Mouse (Mus musculus) midbrain, embryonic 11.5 days (tissue): Measurements from ENCODE around the gene Slc44a3. TPM values are rescaled to one million over a fixed set of nuclear protein-coding genes. Genes with fewer than 3 reads are reported as not detected.

Source experiments
- ATAC-seq: fragments of 200-750 bp; cut with Nextera tagmentation; 2 replicates; pipeline ENCODE4 v1.8.0; 2017; ENCODE audit warnings: moderate TSS enrichment, moderate library complexity; ENCODE audit not compliant: low FRiP score
- DNase-seq: peaks from one replicate; pipeline ENCODE4 v3.0.0; 2015; ENCODE audit warnings: low spot score; ENCODE audit errors: missing footprints
- H3K27ac ChIP-seq: fragments of 300-500 bp; sonication (generic); 2 replicates; pipeline ENCODE4 v1.5.1; 2014; ENCODE audit warnings: low read depth, low read length
- H3K27me3 ChIP-seq: fragments of 300-500 bp; sonication (generic); 2 replicates; pipeline ENCODE4 v1.6.1; 2014; ENCODE audit warnings: mild to moderate bottlenecking, low read length, moderate library complexity, mixed read lengths; ENCODE audit not compliant: control insufficient read depth, insufficient read depth
- H3K36me3 ChIP-seq: fragments of 300-500 bp; sonication (generic); 2 replicates; pipeline ENCODE4 v1.6.1; 2014; ENCODE audit warnings: mild to moderate bottlenecking, low read length, moderate library complexity, mixed read lengths; ENCODE audit not compliant: control insufficient read depth, insufficient read depth
- H3K4me1 ChIP-seq: fragments of 300-500 bp; sonication (generic); 2 replicates; pipeline ENCODE4 v1.6.1; 2014; ENCODE audit warnings: low read length; ENCODE audit not compliant: control insufficient read depth, insufficient read depth
- H3K4me2 ChIP-seq: fragments of 300-500 bp; sonication (generic); 2 replicates; pipeline ENCODE4 v1.6.1; 2014; ENCODE audit warnings: mild to moderate bottlenecking, moderate library complexity
- H3K4me3 ChIP-seq: fragments of 300-500 bp; sonication (generic); 2 replicates; pipeline ENCODE4 v1.5.1; 2014; ENCODE audit warnings: low read depth, low read length
- H3K9ac ChIP-seq: fragments of 300-500 bp; sonication (generic); 2 replicates; pipeline ENCODE4 v1.6.1; 2014; ENCODE audit warnings: low read length
- H3K9me3 ChIP-seq: fragments of 300-500 bp; sonication (generic); 2 replicates; pipeline ENCODE4 v1.6.1; 2016; ENCODE audit warnings: low read length; ENCODE audit not compliant: control insufficient read depth
- WGBS: fragments of 180-500 bp; shearing (Covaris S2); extraction: QIAGEN DNeasy Blood & Tissue Kit; methylation state at CpG from one replicate; pipeline ENCODE4 v1.1.7; 2014; 5-methylcytosine and 5-hydroxymethylcytosine counted together
- polyA plus RNA-seq: library from polyadenylated mRNA; unstranded; fragments of >200 nt; fragmentation: Nextera tagmentation; extraction: Ambion mirVana; gene quantifications from 2 replicates; pipeline ENCODE4 v1.2.1, GENCODE M21; 2014

Gene Slc44a3
- polyA plus RNA-seq, 1 experiment from 2014 or later, result 0.38 TPM

GRCm38 (mm10) chr3:121433968-121434533 is 98.2 kb downstream of the Slc44a3 start:
- Histone ChIP-seq H3K27me3 (no peaks in the 10 kb centered on the region), H3K4me3 (no peak overlapping the region), H3K27ac (no peak overlapping the region), H3K9ac (no peak overlapping the region), H3K4me1 (peaks cover 31% of the 10 kb centered on the region), H3K36me3 (peaks cover 9% of the 10 kb centered on the region), H3K9me3 (no peaks in the 10 kb centered on the region), H3K4me2 (no peak overlapping the region)
- ATAC-seq, result no peak
- WGBS, result 63% methylated on average over 8 of the region's 8 CpGs
- peak; percentile 89 for DNase-seq

DNA sequence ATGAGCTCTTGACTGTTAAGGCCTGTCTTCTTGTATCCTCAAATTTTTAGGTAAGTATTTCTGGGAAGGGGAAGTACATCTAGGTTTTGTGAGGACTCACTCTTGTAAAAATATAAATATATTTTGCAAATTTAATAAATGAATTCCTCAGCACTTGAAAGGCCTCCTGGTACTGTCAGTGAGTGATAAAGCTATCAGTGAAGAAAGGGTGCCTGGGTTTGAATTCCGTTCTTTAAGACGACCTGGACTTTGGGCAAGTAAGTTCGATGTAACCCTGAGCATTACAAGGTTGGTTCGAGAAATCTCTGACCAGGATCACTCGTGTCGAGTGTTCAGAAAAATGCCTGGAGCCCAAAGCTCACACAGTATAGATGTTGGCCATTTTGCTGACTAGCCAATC is 98.8 kb downstream of the Slc44a3 start:
- peaks cover 9% of the 10 kb centered on the region for H3K36me3 ChIP-seq
- 82% methylated on average over 6 of the region's 6 CpGs for WGBS
- H3K4me3 ChIP-seq, result no peak overlapping the region
- H3K4me1 ChIP-seq, result peaks cover 38% of the 10 kb centered on the region
- H3K9me3 ChIP-seq, result no peaks in the 10 kb centered on the region
- H3K27ac ChIP-seq, result no peak overlapping the region
- no peak overlapping the region for H3K9ac ChIP-seq
- H3K4me2 ChIP-seq, result no peak overlapping the region
- DNase-seq, result no peak
- ATAC-seq, result no peak
- no peaks in the 10 kb centered on the region for H3K27me3 ChIP-seq

DNA sequence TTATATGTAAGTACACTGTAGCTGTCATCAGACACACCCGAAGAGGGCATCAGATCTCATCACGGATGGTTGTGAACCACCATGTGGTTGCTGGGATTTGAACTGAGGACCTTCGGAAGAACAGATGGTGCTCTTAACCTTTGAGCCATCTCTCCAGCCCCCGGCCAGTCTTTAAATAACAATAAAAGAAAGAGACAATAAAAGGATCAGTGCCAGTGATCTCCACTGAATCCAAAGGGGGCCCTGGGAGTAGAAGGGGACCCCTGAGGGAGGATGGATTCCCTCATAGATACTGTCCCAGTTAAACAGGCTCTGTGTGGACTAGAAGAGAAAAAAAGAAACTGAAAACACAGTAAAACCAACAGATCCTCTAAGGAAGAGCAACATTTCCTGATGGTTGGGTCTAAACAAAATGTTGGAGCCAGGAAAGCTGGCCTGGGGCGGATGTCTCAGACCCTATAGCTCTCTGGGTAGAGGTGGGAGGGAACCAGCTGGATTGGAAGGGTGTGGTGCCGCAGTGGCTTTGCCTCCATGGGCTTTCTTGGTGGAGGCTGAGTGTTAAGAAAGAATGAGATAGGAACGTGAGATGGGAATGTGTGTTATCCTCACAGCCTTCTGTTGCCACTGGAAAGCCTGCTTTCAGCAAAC is 101.8 kb downstream of the Slc44a3 start:
- 19% methylated on average over 7 of the region's 7 CpGs for WGBS
- Histone ChIP-seq H3K4me3 (peak overlapping the region; percentile 65; the same call in 1 of the 2 replicates), H3K27me3 (no peaks in the 10 kb centered on the region), H3K36me3 (0 out of 2 replicates have a peak, but pooled peaks cover 2% of the 10 kb centered on the region), H3K4me2 (peak overlapping the region; percentile 71), H3K9me3 (no peaks in the 10 kb centered on the region), H3K4me1 (peaks cover 45% of the 10 kb centered on the region), H3K9ac (no peak overlapping the region; the same call in 1 of the 2 replicates), H3K27ac (peak overlapping the region; percentile 15; the same call in 1 of the 2 replicates)
- DNase-seq (peak; percentile 90), ATAC-seq (no peak)

GRCm38 (mm10) chr3:121429469-121429868 is 102.7 kb downstream of the Slc44a3 start:
- H3K4me1 ChIP-seq, result peaks cover 48% of the 10 kb centered on the region
- peak overlapping the region; percentile 71 for H3K4me2 ChIP-seq
- WGBS, result 32% methylated on average over 3 of the region's 3 CpGs
- H3K27ac ChIP-seq, result no peak overlapping the region
- ATAC-seq, result no peak
- no peaks in the 10 kb centered on the region for H3K36me3 ChIP-seq
- H3K4me3 ChIP-seq, result peak overlapping the region; percentile 65
- H3K9me3 ChIP-seq, result no peaks in the 10 kb centered on the region
- DNase-seq, result peak; percentile 91
- H3K27me3 ChIP-seq, result 0 out of 2 replicates have a peak, but pooled peaks cover 4% of the 10 kb centered on the region
- H3K9ac ChIP-seq, result no peak overlapping the region; the same call in 1 of the 2 replicates

GRCm38 (mm10) chr3:121428696-121429259 is 103.4 kb downstream of the Slc44a3 start:
- H3K4me1 ChIP-seq, result peaks cover 46% of the 10 kb centered on the region
- H3K9me3 ChIP-seq, result no peaks in the 10 kb centered on the region
- ATAC-seq, result no peak
- H3K4me2 ChIP-seq, result peak overlapping the region; percentile 71
- H3K27me3 ChIP-seq, result 0 out of 2 replicates have a peak, but pooled peaks cover 4% of the 10 kb centered on the region
- H3K9ac ChIP-seq, result peak overlapping the region; percentile 94
- no peaks in the 10 kb centered on the region for H3K36me3 ChIP-seq
- peak overlapping the region; percentile 65 for H3K4me3 ChIP-seq
- DNase-seq, result peak; percentile 89
- 50% methylated on average over 11 of the region's 11 CpGs for WGBS
- no peak overlapping the region for H3K27ac ChIP-seq

DNA sequence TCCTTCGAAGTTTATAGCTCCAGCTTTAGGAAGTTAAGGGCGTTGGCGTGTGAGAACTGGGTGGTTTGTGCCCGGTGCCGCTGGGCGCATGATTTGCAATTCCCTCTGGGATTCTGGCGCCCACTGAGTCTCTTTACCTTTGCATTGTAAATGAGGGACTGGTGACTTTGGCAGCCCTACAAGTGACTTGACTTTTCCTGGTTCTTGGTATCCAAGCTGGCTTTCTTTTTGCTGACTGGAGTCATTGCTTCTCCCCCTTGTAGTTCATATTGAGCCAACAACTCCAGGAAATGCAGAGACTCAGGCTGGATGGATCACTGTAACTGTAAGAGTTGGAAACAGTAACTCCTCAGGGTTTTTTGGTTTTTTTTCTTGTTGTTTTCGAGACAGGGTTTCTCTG is 104.0 kb downstream of the Slc44a3 start:
- Histone ChIP-seq H3K9ac (peak overlapping the region; percentile 94), H3K4me3 (peak overlapping the region; percentile 65), H3K27ac (peak overlapping the region; percentile 99), H3K4me2 (peak overlapping the region; percentile 71), H3K27me3 (0 out of 2 replicates have a peak, but pooled peaks cover 4% of the 10 kb centered on the region), H3K9me3 (no peaks in the 10 kb centered on the region), H3K36me3 (no peaks in the 10 kb centered on the region), H3K4me1 (peaks cover 41% of the 10 kb centered on the region)
- DNase-seq (peak; percentile 92), ATAC-seq (no peak)
- WGBS, result 8% methylated on average over 8 of the region's 8 CpGs

- peaks cover 39% of the 10 kb centered on the region for H3K4me1 ChIP-seq
- ATAC-seq, result peak; percentile 78
- peak overlapping the region; percentile 65 for H3K4me3 ChIP-seq
- H3K27me3 ChIP-seq, result 0 out of 2 replicates have a peak, but pooled peaks cover 4% of the 10 kb centered on the region
- H3K36me3 ChIP-seq, result no peaks in the 10 kb centered on the region
- H3K4me2 ChIP-seq, result peak overlapping the region; percentile 71
- peak; percentile 98 for DNase-seq
- peak overlapping the region; percentile 99 for H3K27ac ChIP-seq
- WGBS, result under 1% methylated on average over 13 of the region's 13 CpGs
- H3K9me3 ChIP-seq, result no peaks in the 10 kb centered on the region
- peak overlapping the region; percentile 94 for H3K9ac ChIP-seq
These were observed 104.7 kb downstream of the Slc44a3 start for GRCm38 (mm10) chr3:121427520-121427908.

- H3K36me3 ChIP-seq, result no peaks in the 10 kb centered on the region
- H3K9me3 ChIP-seq, result no peaks in the 10 kb centered on the region
- H3K27ac ChIP-seq, result peak overlapping the region; percentile 99
- H3K27me3 ChIP-seq, result 0 out of 2 replicates have a peak, but pooled peaks cover 4% of the 10 kb centered on the region
- peak overlapping the region; percentile 65 for H3K4me3 ChIP-seq
- ATAC-seq (peak; percentile 71), DNase-seq (peak; percentile 98)
- WGBS, result under 1% methylated on average over 84 of the region's 93 CpGs
- peak overlapping the region; percentile 94 for H3K9ac ChIP-seq
- peaks cover 34% of the 10 kb centered on the region for H3K4me1 ChIP-seq
- H3K4me2 ChIP-seq, result peak overlapping the region; percentile 71
These were observed 105.3 kb downstream of the Slc44a3 start for GRCm38 (mm10) chr3:121426621-121427519.
